Mouse (Mus musculus) spleen, postnatal 4 days (tissue): ENCODE results near the gene Hspa5.
"Not testable (repeated sequence)": the region's sequence is repeated elsewhere in the genome, so short reads cannot be mapped to it uniquely, and the experiment has no call there.

Source experiments
- DNase-seq, 2 experiments: peaks; one replicate each; pipeline ENCODE4 v3.0.0; 2022; ENCODE audit warnings: low spot score in 2 of 2

The Hspa5 gene

DNA sequence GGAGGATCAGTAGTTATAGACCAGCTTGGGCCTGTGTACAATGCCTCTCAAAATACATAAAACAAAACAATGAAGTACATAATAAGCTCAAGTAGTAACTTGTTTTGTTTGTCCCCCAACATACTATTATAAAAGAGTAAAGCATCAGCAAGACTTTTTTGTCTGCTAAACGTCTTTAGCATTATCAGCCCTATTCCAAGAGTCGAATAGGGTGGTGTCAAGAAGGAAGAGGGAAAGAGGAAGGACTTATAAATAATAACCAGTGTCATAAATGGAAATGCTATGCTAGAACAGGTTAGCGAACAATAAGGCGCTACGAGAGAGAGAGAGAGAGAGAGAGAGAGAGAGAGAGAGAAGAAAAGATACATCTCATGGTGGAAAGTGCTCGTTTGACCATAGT lies 819 bp upstream of the Hspa5 start:
- no peak for DNase-seq

DNA sequence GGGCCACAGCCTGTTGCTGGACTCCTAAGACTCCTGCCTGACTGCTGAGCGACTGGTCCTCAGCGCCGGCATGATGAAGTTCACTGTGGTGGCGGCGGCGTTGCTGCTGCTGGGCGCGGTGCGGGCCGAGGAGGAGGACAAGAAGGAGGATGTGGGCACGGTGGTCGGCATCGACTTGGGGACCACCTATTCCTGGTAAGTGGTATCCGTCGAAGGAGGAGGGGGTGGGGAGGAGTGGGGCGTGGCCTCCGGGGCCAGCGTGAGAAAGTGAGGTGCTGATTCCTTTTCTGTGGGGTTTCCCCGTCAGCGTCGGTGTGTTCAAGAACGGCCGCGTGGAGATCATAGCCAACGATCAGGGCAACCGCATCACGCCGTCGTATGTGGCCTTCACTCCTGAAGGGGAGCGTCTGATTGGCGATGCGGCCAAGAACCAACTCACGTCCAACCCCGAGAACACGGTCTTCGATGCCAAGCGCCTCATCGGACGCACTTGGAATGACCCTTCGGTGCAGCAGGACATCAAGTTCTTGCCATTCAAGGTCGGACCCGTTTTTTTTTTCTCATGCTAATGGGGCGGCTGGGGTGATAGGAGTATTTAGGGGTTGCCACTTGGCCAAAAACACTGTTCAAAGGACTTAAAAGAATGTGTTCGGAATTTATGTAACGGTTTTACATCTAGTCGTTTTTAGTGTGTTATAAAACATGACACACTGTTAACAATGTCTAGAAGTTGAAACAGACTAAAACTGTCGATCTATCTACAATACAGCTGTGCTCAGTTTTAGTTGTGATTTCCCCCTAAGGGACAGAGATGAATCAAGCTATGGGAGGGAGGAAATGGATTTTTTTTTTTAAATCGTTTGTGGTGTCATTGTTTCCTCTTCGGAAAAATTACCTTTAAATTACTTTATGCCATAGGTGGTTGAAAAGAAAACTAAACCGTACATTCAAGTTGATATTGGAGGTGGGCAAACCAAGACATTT lies 774 bp downstream of the Hspa5 start:
- peak in 1 of 2 experiments; percentile 65 for DNase-seq

DNA sequence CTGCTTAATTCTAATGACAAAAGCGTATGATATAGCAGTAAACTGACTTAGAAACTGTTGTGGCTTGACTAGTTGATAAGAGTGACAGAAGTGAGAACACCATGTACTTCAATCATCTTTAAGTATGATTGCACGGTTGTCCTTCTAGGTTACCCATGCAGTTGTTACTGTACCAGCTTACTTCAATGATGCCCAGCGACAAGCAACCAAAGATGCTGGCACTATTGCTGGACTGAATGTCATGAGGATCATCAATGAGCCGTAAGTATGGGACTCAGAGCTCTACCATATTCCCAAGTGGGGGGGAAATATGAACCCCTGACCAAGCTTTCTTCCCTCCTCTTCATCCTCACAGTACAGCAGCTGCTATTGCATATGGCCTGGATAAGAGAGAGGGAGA lies 1.9 kb downstream of the Hspa5 start:
- DNase-seq = no peak

DNA sequence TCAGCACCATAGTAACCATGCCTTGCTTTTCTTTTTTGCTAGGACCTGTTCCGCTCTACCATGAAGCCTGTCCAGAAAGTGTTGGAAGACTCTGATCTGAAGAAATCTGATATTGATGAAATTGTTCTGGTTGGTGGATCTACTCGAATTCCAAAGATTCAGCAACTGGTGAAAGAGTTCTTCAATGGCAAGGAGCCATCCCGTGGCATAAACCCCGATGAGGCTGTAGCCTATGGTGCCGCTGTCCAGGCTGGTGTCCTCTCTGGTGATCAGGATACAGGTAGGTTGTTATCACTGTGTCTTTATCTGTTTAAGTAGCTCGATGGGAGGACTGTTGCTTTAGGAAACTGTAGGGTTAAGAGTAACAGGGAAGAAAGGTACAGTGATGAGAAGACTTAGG lies 2.7 kb downstream of the Hspa5 start:
- DNase-seq = no peak

DNA sequence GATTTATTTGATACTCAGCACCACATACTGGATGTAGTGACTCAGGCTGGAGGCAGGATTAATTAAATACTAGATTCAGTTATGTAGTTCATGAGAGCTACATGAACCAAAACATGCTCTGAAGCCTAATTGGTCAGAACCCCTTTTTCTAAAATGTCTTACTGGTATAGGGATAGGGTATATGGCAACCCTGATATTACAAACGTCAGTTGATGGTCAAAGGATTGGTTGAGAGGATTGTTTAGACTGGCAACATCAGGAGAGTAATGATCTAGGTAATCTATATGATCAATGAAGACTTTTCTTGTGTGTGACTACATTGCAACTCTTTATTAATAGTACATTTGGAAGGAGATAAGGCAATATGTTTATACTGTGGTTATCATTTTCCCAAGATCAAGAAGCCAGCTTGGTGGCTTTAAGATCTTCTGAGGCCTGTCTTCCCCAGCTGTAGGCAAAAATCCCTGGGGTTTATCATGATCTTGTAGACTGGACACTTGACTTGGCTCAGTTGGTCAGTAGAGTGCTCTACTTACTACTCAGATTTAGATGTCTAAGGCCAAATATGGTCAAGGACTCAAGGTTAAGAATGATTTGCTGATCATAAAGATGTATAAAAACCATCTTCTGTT lies 5.6 kb downstream of the Hspa5 start:
- DNase-seq = no peak

DNA sequence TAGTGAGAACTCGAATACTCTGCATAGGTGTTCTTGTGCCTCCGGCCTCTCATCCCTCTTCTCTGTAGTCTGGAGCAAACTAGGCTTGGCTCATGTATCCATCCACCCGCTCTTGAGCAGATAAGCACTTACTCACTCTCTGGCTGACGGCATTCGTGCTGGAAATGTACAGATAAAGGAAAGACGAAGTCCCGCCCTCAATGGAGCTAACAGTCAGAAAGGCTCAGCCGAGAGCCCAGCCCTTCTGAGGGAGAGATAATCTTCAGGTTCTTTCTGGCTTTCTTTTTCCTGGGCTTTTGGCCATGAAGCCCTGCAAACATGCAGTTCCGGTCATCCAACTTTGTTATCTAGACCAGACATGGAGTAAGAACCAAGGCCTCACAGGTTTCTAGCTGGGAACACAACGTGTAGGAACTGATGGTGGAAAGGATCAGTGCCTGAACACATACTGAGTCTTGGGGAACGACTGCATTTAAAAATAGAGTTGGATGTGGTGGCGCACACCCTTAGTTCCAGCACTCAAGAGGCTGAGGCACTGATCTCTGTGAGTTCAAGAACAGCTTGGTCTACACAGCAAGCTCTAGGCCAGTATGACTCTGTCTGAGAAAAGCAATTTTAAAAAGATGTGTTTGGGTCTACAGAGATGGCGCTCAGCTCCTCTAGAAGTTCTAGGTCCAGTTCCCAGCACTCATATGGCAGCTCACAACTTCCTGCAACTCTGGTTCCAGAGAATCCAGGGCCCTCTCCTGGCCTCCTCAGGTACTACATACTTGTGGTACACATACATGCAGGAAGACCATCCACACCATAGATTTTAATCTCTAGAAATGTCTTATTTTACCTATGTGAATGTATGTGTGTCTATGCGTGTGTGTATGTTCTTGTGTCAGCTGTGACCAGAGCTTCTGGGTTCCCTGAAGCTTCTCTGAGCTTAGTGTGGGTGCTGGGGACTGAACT lies 11.6 kb downstream of the Hspa5 start:
- DNase-seq = peak; percentile 77 to 79

DNA sequence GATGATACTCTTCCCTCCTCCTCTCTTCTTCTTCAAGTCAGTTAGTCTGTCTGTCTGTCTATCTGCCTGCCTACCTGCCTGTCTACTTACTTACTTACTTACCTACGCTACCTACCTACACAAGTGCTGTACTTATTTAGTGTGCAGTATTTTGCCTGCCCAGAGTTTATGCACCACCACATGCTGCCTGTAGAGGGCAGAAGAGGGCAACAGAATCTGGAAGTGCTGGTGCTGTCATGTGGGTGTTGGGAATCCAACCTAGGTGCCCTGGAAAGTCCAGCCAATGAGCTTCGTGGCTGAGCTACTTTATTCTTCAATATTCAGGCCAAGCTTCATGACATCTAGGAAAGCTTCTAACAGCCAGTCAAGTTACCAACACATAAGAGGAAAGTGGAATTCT lies 12.3 kb downstream of the Hspa5 start:
- DNase-seq = peak; percentile 74 to 85

DNA sequence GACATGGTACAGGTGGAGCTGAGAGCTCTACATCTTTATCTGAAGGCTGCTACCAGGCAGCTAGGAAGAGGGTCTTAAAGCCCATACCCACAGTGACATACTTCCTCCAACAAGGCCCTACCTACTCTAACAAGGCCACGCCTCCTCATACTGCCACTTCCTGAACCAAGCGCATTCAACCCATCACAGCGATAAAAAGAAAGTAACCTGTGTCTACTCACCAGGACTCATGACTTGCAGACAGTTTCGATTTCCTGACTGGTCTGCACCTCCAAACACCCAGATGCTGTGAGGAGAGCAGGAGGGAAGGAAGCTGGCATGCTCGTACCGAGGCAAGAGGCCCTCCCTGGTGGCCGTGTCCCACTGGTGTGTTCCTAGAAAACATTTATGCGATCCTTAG lies 18.5 kb downstream of the Hspa5 start:
- peak in 1 of 2 experiments; percentile 36 for DNase-seq

DNA sequence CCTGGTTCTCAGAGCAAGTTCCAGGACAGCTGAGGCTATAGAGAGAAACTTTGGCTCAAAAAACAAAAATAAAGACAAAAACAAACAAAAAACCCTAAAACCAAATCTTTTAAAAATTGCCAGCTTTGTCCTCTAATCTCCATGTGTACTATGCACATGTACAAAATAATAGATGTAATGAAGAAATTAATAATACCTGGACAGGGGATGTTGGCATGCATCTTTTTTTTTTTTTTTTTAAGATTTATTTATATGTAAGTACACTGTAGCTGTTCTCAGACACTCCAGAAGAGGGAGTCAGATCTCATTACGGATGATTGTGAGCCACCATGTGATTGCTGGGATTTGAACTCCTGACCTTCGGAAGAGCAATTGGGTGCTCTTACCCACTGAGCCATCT lies 20.8 kb downstream of the Hspa5 start:
- DNase-seq = not testable (repeated sequence)

DNA sequence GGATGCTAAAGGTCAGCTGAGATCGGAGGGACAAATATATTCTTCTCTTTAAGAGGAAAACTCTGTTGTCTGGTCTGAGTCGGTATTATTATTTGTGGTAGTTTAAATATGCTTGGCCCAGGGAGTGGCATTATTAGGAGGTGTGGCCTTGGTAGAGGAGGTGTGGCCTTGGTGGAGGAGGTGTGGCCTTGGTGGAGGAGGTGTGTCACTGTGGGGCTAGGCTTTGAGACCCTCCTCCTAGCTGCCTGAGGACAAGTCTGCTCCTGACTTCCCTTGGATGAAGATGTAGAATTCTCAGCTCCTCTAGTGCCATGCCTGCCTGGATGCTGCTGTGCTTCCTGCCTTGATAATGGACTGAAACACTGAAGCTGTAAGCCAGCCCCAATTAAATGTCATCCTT lies 22.7 kb downstream of the Hspa5 start:
- no peak for DNase-seq

DNA sequence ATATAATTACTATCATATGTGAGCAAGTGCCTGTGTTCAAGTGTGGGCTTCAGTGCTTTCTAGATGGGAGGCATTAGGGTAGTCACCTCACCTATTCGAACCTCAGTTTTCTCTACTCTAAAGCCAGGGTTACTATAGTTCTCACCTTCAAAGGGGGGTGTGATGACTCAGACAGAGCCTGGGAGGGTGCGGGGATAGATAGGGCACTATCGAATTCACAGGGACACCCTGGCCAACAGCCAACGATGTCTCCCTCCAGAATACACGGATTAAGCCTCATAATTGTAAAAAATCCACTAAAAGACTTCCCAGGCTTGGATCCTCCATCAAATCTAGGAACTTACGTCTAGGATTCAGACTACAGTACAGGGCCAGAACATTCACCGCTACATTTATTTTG lies 23.7 kb downstream of the Hspa5 start:
- DNase-seq = peak in 1 of 2 experiments; percentile 56

DNA sequence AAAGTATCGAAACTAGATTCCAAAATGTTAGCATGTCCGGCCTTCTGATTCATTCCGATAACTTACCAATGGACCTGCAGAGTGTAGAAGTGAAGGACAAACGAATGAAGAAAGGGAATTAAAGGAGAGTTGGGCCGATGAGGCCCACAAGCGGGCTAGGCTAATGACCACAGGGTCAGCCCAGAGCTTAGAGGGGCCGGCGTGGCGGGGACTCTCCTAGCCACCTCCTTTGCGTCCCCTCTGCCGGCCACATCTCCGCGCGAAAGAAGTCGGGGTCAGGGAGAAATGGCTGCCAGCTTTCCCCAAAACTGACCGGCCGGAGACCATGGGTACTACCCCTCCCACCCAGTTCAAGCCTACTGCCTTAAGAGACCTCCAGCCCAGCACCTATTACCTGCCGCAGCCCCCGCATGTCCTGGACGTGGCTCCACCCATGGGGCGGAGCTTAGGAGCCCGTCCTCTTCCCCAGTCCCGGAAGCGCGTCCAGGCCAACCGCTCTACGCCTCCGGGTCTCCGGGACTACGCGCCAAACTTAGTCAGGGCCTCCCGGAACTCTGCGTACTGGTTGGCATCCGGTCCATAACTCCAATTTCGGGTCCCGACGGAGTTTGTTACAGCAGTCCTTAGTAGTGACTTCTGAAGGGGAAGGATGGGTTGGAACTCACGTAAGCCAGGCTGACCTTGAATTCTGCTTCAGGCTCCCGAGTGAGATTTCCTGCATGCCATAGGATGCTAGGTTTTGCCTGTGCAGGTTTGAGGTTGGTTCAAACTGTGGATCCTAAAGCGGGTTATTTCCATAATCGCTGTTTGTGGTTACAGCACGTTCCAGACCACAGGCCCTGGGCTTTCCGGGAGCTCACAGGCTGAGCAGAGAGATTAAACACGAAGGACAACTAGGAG lies 27.8 kb downstream of the Hspa5 start, which contains the start of gene Rabepk:
Gene Rabepk, minus strand, starts transcription at position 556 of the 900 bp plus-strand sequence.
- DNase-seq = peak; percentile 85 to 90

DNA sequence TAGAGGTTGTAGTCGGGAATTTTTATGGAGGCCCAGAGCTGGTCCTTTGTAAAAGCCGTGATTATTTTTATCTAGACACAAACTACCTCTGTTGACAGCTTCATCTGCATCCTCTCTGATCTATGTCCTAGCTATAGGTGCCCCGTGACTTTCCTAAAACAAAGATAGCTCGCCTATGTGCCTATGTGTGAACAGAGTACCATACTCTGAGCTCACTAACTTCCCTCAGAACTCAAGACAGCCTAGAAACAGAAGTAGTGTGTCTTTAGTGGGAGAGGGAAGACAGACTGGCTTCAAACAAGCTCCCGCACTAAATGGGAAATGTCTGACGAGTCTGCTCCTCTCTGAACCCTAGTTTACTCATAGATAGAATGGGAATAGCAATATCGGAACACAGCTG lies 28.6 kb downstream of the Hspa5 start:
- DNase-seq = no peak

DNA sequence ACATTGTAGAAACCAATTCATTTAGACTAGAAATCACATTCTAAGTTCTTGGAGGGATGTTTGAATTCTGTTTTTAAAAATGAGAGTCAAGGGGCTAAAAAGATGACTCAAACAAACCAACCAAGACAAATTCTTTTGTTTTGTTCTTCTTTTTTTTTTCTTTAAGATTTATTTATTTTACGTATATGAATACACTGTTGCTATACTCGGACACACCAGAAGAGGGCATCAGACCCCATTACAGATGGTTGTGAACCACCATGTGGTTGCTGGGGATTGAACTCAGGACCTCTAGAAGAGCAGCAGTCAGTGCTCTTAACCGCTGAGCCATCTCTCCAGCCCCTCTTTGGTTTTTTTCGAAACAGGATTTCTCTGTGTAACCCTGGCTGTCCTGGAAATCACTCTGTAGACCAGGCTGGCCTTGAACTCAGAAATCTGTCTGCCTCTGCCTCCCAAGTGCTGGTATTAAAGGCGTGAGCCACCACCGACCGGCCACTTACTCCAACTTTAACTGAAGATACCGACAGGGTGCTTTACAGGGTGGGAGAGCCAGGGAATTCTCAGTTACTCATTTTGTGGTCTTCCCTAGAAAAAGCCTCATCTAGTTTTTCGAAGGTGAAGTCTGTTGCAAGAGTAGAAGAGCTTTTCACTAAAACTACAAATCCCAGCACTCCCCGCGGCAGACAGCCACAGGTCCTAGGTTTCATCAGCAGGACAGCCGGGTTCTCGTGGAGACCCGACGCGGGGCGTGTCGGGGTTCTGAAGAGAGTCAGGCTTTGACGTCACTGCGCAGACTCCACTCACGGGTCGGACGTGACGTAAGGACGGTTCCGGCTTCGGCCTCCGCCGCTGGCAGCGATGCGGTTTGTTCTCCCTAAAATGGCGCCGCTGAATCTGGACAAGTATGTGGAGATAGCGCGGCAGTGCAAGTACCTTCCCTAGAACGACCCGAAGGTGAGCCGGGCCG lies 30.0 kb downstream of the Hspa5 start:
- DNase-seq = peak; percentile 95 to 96

DNA sequence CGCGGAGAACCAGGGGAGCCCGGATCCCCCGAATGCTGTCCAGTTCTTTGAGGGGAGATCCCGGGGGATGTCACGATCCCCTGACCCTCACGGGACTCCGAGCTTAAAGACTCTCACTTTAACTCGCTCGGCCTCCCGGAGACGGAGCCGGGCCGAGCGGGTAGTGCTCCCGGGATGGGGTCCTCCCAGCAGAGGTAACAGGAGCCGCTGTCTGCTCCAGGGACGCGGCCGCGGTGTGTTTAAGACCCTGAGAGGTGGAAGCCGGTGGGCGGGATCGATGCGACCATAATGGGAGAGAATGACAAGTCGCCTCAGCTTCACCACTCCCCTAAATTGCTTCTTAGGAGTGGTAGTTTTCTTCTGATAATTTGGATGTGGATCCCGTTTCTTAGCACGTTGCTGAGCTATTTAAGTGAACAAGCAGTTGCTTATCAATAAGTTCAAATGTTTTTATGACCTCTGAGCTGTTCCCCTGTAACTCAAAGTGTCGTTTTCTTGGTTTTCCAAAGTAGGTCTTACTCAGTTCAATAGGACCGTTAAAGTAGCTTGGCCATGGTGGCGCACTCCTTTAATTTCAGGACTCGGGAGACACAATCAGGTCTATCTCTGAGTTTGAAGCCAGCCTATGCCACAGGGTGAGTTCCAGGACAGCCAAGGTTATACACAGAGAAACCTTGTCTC lies 30.9 kb downstream of the Hspa5 start:
- DNase-seq = peak; percentile 42 to 70

DNA sequence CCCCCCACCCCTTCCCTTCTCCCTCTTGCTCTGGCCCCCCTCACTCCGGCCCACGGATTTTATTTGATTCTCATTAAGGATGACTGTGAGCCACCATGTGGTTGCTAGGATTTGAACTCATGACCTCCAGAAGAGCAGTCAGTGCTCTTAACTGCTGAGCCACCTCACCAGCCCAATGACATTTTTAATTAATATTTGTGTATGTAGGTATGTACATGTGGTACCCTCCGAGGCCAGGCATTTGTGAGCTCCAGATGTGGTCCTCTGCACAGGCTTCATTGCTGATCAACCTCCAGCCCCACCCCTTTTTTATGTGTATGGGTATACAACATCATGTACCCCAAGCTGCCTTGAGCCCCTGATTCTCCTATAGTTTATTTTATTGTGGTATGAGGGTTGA lies 32.0 kb downstream of the Hspa5 start:
- no peak for DNase-seq

DNA sequence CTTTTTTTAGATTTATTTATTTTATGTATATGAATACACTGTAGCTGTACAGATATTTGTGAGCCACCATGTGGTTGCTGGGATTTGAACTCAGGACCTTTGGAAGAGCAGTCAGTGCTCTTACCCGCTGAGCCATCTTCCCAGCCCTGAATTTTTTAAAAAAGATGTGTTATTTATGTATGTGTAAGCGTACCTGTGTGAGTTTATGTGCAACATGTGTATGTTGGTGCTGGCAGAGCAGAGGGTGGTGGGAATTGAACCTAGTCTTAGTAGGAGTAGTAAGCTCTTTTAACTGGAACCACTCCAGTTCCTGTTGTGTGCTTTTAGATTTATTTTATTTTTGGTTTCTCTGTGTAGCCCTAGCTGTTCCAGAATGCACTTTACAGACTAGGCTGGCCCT lies 32.4 kb downstream of the Hspa5 start:
- no peak for DNase-seq

DNA sequence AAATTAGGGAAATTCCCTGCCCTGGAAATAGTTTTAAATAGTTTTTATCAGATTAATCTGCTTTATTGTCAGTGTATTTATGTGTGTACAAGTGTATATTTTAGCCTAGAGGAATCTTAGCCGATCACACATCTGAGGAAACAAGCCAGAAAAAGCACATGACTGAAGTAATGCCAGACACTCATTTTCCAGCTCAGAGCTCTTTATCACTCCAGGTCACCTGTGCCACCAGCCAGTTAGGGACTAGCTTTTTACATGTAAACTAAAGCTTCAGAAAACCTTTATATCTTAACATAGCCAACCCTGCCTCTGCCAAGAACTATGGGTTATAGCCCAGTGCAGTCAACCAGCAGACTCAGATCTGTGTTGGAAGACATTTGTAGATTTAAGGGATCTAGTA lies 33.0 kb downstream of the Hspa5 start:
- DNase-seq = peak in 1 of 2 experiments; percentile 46

DNA sequence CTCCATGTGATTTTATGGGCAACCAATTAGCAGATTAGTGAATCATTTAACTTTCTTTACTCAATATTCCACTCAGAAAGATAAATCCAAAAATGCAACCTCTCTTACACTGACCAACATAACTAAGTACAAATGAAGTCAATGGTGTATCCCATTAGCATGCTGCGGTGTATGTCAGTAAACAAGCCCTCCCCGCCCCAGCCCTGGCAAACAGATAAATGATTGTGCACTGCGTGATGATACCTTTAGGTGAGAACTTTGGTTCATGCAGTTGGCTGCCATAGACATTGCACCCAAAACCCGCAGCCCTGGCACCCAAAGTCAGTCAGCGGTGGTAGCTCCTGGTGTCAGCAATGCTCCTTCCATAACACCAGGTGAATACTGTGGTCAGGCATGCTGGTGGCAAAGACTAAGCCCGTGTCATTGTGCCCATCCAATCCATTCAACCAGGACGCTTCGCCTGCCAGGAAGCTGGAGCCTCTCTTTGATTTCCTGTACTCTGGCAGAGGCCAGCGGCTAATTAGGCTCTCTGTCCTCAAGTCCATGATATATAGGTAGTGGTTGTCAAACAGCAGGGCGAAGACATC lies 33.7 kb downstream of the Hspa5 start:
- no peak for DNase-seq
